Mouse (Mus musculus): ENCODE results near the gene Gm45716. TPM values are rescaled to one million over a fixed set of nuclear protein-coding genes. Genes with fewer than 3 reads are reported as not detected.

Gm45716 gene
- total RNA-seq, 1 experiment = 1.3 TPM

GRCm38 (mm10) chr11:90256833-90257525 lies 69.5 kb downstream of the Gm45716 start:
- H3K4me1 ChIP-seq (ENCODE audit: control insufficient read depth in 2 of 2, insufficient read depth in 2 of 2, low read length in 2 of 2, poor library complexity in 1 of 2) = no peaks in the 10 kb centered on the region
- H3K9ac ChIP-seq (ENCODE audit: insufficient read depth, low read depth, low read length, poor library complexity, severe bottlenecking) = no peak overlapping the region
- TF ChIP-seq MAFK (IDR thresholded peaks at IDR 0.05; ENCODE audit: insufficient read depth, low read depth, low read length) (no peak), ZC3H11A (IDR thresholded peaks at IDR 0.05; ENCODE audit: borderline replicate concordance, low read depth, low read length) (no peak), HCFC1 (IDR thresholded peaks at IDR 0.05; ENCODE audit: borderline replicate concordance, insufficient read depth, low read length) (no peak), ZNF384 (IDR thresholded peaks at IDR 0.05; ENCODE audit: low read depth, low read length) (no peak), CHD2 (IDR thresholded peaks at IDR 0.05; ENCODE audit: low read depth, low read length) (no peak)
- no peaks in the 10 kb centered on the region for H3K36me3 ChIP-seq (ENCODE audit: control insufficient read depth, insufficient read depth, low read length, poor library complexity, severe bottlenecking)
- no peak overlapping the region for H3K4me3 ChIP-seq (ENCODE audit: insufficient read depth in 1 of 2, low read depth in 1 of 2, low read length in 2 of 2, poor library complexity in 1 of 2, severe bottlenecking in 1 of 2)
- no peaks in the 10 kb centered on the region for H3K9me3 ChIP-seq (ENCODE audit: control insufficient read depth, insufficient read depth, low read depth, low read length)
- no peak overlapping the region for H3K27ac ChIP-seq (ENCODE audit: insufficient read depth, low read depth, low read length, poor library complexity, severe bottlenecking)
- DNase-seq (ENCODE audit: low read depth, low spot score) = no peak
- in situ Hi-C loops (cut with MboI; ENCODE audit: low sequenced_read_pairs in 2 of 2, unreplicated experiment in 2 of 2) = no loop called here

GRCm38 (mm10) chr11:90258321-90258927 lies 70.9 kb downstream of the Gm45716 start:
- DNase-seq (ENCODE audit: low read depth, low spot score) = no peak
- Histone ChIP-seq H3K36me3 (ENCODE audit: control insufficient read depth, insufficient read depth, low read length, poor library complexity, severe bottlenecking) (no peaks in the 10 kb centered on the region), H3K4me3 (ENCODE audit: insufficient read depth in 1 of 2, low read depth in 1 of 2, low read length in 2 of 2, poor library complexity in 1 of 2, severe bottlenecking in 1 of 2) (no peak overlapping the region), H3K4me1 (ENCODE audit: control insufficient read depth in 2 of 2, insufficient read depth in 2 of 2, low read length in 2 of 2, poor library complexity in 1 of 2) (no peaks in the 10 kb centered on the region), H3K27ac (ENCODE audit: insufficient read depth, low read depth, low read length, poor library complexity, severe bottlenecking) (no peak overlapping the region), H3K9me3 (ENCODE audit: control insufficient read depth, insufficient read depth, low read depth, low read length) (no peaks in the 10 kb centered on the region), H3K9ac (ENCODE audit: insufficient read depth, low read depth, low read length, poor library complexity, severe bottlenecking) (no peak overlapping the region)
- TF ChIP-seq ZNF384 (IDR thresholded peaks at IDR 0.05; ENCODE audit: low read depth, low read length) = no peak
- no peak for TF ChIP-seq MAFK (IDR thresholded peaks at IDR 0.05; ENCODE audit: insufficient read depth, low read depth, low read length)
- no peak for TF ChIP-seq CHD2 (IDR thresholded peaks at IDR 0.05; ENCODE audit: low read depth, low read length)
- TF ChIP-seq ZC3H11A (IDR thresholded peaks at IDR 0.05; ENCODE audit: borderline replicate concordance, low read depth, low read length) = no peak
- TF ChIP-seq HCFC1 (IDR thresholded peaks at IDR 0.05; ENCODE audit: borderline replicate concordance, insufficient read depth, low read length) = no peak
- in situ Hi-C loops (cut with MboI; ENCODE audit: low sequenced_read_pairs in 2 of 2, unreplicated experiment in 2 of 2) = no loop called here

GRCm38 (mm10) chr11:90259071-90259470 lies 71.6 kb downstream of the Gm45716 start:
- Histone ChIP-seq H3K27ac (ENCODE audit: insufficient read depth, low read depth, low read length, poor library complexity, severe bottlenecking) (no peak overlapping the region), H3K9ac (ENCODE audit: insufficient read depth, low read depth, low read length, poor library complexity, severe bottlenecking) (no peak overlapping the region), H3K36me3 (ENCODE audit: control insufficient read depth, insufficient read depth, low read length, poor library complexity, severe bottlenecking) (no peaks in the 10 kb centered on the region), H3K4me3 (ENCODE audit: insufficient read depth in 1 of 2, low read depth in 1 of 2, low read length in 2 of 2, poor library complexity in 1 of 2, severe bottlenecking in 1 of 2) (no peak overlapping the region), H3K4me1 (ENCODE audit: control insufficient read depth in 2 of 2, insufficient read depth in 2 of 2, low read length in 2 of 2, poor library complexity in 1 of 2) (no peaks in the 10 kb centered on the region), H3K9me3 (ENCODE audit: control insufficient read depth, insufficient read depth, low read depth, low read length) (no peaks in the 10 kb centered on the region)
- in situ Hi-C loops (cut with MboI; ENCODE audit: low sequenced_read_pairs in 2 of 2, unreplicated experiment in 2 of 2) = no loop called here
- TF ChIP-seq CHD2 (IDR thresholded peaks at IDR 0.05; ENCODE audit: low read depth, low read length) (no peak), MAFK (IDR thresholded peaks at IDR 0.05; ENCODE audit: insufficient read depth, low read depth, low read length) (no peak), ZNF384 (IDR thresholded peaks at IDR 0.05; ENCODE audit: low read depth, low read length) (no peak), HCFC1 (IDR thresholded peaks at IDR 0.05; ENCODE audit: borderline replicate concordance, insufficient read depth, low read length) (no peak), ZC3H11A (IDR thresholded peaks at IDR 0.05; ENCODE audit: borderline replicate concordance, low read depth, low read length) (no peak)
- no peak for DNase-seq (ENCODE audit: low read depth, low spot score)

- no peaks in the 10 kb centered on the region for H3K4me1 ChIP-seq (ENCODE audit: control insufficient read depth in 2 of 2, insufficient read depth in 2 of 2, low read length in 2 of 2, poor library complexity in 1 of 2)
- H3K4me3 ChIP-seq (ENCODE audit: insufficient read depth in 1 of 2, low read depth in 1 of 2, low read length in 2 of 2, poor library complexity in 1 of 2, severe bottlenecking in 1 of 2) = no peak overlapping the region
- H3K9me3 ChIP-seq (ENCODE audit: control insufficient read depth, insufficient read depth, low read depth, low read length) = no peaks in the 10 kb centered on the region
- H3K27ac ChIP-seq (ENCODE audit: insufficient read depth, low read depth, low read length, poor library complexity, severe bottlenecking) = no peak overlapping the region
- DNase-seq (ENCODE audit: low read depth, low spot score) = no peak
- H3K36me3 ChIP-seq (ENCODE audit: control insufficient read depth, insufficient read depth, low read length, poor library complexity, severe bottlenecking) = no peaks in the 10 kb centered on the region
- TF ChIP-seq HCFC1 (IDR thresholded peaks at IDR 0.05; ENCODE audit: borderline replicate concordance, insufficient read depth, low read length) = no peak
- no peak overlapping the region for H3K9ac ChIP-seq (ENCODE audit: insufficient read depth, low read depth, low read length, poor library complexity, severe bottlenecking)
- in situ Hi-C loops (cut with MboI; ENCODE audit: low sequenced_read_pairs in 2 of 2, unreplicated experiment in 2 of 2) = no loop called here
Observed at GRCm38 (mm10) chr11:90259826-90260225, 72.3 kb downstream of the Gm45716 start.
